Mouse (Mus musculus) cerebellum, adult 18-20 months (tissue): ENCODE results near the gene Vdac1.

Source experiments
- DNase-seq, 2 experiments: peaks; one replicate each; pipeline ENCODE4 v3.0.0; 2021

Gene Vdac1

GRCm38 (mm10) chr11:52360471-52361277 lies at the start of gene Vdac1:
TSS of gene Vdac1 (plus strand) at chr11:52360860.
- DNase-seq = peak; percentile 89 to 92

- no peak for DNase-seq
Observed at GRCm38 (mm10) chr11:52314102-52314793, 46.4 kb upstream of the Vdac1 start.

DNA sequence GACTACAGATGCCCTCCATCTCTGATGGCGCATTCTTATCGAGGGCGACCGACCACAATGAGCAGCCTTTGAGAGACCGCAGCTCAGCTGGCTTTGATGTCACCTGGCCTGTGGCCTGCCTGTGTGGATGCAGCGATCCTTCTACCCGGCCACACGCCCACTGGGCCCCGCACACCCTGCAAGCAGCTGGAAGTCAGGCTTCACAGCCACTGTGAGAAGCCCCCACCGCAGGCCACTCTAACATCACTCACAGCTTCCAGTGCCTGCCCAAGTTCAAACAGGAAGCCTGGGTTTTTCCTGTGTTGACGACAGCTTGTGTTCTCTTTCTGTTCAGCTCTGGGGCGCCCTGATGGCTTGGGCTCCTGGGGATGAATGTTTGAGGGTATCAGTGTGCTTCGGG lies 42.2 kb upstream of the Vdac1 start:
- DNase-seq = no peak

GRCm38 (mm10) chr11:52319664-52320063 lies 41.0 kb upstream of the Vdac1 start:
- no peak for DNase-seq

DNA sequence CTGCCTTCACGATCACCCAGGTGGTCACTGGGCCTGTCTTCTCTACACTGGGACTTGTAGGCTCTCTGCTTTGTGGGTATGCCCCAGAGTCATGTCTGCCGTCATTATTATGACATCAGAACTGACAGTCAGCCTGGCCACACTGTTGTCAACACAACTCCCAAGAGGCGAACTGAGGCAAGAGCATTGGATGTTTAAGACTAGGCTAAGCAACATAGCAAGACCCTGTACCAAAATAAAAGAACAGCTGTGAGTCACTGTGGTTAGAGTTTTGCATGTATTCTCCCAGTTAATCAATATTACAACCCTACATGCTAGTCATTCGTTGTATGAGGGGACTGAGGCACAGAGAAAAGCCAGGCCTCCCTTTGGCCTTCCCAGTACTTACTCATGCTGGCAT lies 40.1 kb upstream of the Vdac1 start:
- DNase-seq = no peak

DNA sequence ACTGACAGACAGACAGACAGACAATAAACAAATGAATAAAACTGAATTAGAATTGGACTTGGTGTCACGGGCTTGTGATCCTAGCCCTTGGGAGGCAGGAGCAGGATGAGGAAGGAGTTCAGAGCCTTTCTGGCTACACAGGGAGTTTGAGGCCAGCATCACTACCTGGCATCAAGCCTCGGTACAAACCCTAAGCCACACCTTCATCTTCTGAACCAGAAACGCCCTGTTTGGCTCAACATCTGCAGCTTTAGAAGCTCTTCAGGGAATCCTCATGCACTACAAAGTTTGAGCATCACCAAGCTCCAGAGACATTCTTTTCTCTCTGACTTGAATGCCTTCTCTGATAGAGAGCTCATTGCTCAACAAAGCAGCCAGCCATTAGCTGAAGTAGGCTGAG lies 39.1 kb upstream of the Vdac1 start:
- no peak for DNase-seq

DNA sequence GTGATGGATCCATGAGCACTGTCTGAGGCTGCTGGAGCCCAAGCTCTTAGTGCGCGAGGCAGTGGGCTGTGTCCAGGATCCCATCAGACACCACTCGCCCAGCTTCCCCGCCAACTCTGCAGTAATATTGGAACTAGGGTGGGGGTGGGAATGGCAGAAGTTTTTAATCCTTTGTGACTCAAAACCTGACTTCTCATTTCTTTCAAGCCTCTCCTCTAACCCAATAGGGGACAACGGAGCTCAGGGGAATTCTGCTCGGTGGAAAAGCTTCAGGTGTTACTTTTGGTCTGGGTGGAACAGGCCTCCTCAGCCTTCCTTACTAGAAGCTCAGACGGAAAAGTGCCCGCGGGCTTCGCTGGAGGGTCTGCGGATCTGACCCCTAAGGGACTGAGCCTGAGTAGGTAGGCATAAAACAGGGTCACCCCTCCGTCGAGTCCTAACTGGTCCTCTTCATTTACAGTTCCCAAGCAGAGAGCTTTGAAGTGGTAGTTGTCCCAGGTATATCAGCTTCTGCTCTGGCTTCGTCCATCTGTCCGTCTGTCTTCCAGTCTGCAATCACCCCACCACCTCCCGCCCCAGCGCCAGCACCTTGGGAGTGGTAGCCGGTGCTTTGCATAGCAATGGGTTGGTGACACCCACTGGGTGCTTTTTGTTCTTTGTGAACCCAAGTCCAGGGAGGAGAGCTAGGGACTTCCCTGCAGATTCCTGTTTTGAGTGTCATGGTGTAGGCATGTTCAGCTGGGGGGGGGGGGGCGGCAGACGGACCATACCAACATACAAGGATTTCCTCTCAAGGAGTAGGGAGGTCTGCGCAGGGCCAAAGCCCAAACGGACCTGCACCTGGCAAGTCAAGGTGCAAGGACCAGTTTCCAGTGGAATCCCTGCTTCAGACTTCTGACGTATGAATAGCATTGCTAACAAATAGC lies 36.0 kb upstream of the Vdac1 start:
- DNase-seq = no peak

GRCm38 (mm10) chr11:52327313-52327712 lies 33.3 kb upstream of the Vdac1 start:
- DNase-seq = no peak

- DNase-seq = peak; percentile 44 to 70
Observed at GRCm38 (mm10) chr11:52332421-52333118, 28.1 kb upstream of the Vdac1 start.

DNA sequence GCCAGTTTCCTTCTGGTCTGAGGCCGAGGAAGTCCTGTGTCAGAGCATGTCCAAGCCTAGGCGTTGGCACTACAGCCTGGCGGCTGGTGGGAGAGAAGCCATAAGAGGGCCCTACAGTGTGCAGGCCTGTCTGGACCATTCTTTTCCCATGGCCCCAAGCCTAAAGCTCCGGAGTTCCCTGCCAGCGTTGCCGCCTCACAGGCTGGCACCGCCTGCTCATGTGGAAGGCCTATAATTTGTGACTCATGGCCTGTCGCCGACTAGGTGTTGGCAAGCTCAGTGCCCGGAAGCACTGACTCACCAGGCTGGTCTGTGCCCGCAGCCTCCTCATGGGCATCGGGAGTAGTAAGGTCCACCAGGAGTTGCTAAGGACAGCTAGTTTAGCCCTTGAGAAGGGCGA lies 27.0 kb upstream of the Vdac1 start:
- peak; percentile 88 to 90 for DNase-seq

DNA sequence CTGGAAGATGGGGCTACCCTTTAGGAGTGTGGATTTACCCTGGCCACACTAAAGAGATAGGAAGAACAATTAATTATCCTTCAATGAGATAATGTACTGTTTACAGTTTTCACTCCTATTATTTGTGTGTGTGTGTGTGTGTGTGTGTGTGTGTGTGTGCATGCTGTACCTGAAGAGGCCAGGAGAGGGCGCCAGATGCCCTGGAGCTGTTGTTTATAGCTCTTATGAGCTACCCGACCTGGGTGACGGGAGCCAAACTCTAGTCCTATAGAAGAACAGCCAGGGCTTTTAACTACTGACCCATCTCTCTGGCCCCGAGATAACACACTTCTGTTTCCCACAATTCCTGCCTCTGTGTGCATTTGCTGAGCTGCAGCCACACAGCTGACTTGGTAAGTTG lies 25.4 kb upstream of the Vdac1 start:
- DNase-seq = no peak

DNA sequence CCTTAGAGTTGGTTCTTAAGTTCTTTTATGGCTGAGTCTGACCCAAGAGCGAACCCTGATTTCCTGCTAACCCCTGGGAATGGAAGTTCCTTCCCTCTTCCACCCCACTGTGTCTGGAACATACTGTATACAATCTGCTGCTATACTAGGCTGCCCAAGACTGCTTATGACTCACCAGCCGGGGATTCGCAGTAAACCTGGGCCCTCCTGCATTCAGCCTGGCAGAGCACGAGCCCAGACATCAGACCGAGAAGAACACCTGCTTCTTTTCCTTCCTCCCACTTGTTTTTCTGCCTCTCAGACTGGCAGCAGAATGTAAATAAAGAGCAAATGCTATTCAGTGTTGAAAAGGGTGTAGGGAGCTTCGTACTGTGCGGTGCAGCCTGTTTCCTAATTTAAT lies 24.7 kb upstream of the Vdac1 start:
- DNase-seq = peak; percentile 55 to 65

DNA sequence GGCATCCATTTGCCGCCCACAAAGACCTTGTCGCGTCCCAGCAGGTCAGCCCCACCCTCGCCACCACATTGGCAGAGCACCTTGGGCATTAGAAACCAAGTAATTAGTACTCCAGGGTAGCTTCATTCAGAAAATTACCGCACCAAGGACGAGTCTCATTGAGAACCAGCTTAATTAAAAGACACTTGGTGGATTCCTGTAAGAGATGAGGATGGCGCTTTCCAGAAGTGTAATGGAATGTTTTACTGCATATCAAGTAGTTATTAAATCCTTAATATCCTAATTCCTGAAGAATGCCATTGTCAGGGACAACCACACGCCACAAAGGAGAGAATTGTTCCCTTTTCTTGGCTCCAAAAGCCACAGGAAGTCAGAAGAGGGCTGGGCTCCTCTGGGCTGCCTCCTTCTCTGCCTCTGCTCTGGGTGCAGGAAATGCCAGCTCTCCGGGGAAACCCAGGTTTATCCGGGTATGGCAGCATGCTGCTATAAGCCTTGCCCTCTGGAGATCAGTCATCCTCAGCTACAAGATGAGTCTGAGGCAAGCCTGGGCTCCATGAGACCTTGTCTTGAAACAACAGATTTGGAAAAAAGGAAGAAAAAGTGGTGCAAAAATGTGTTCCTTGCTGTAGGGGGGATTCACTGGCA lies 22.9 kb upstream of the Vdac1 start:
- DNase-seq = no peak

DNA sequence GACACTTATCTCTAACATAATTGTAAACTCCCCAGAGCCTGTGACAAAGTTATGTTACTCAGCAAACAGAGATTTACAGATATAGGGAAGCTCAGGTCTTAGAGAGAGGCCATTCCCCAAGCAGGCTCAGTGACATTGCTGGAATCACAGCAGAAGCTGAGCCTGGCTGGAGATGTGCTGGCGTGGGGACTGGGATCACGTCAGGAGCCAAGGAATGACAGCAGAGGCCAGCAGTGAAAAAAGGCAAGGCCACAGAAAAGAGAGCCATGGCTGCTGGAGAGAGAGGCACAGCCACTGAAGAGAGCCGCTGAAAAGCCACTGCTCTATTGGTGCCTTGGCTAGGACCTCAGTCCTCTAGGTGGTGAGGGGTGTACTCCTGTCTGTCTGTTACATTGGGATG lies 22.3 kb upstream of the Vdac1 start:
- no peak for DNase-seq

DNA sequence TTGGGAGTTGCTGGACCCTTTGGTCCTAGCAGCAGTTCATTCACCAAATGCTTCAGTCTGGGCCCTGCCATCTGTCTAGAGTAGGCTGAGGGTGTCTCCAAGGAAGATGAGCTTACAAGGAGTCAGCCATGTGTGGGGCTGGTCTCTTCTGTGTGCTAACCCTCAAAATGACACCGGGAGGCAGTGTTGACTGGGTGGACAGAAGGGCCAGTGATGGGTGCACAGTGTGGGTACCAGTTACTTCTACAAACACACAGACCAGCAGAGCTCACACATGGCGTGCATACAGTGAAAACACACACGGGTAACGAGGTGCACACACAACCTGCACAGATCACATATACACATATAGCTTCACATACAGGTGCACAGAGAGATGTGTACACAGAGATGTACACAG lies 21.6 kb upstream of the Vdac1 start:
- no peak for DNase-seq

DNA sequence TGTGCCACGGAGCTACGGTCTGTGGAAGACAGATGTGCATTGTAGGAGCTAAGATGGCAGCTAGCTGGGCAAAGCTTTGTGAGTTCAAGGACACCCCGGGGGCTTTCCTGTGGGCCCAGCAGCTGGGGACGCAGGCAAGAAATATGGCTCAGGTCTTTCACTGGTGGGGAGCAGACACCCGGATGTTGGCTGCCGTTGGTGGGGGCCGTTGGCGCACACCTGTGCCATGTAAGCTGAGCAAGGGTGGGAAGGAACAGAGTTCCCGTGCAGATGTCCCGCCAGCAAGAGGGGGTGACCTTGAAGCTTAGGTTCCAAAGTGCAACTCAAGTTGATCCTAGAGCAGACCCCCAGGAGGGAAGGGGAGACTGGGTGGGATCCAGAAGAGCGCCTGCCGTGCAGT lies 21.1 kb upstream of the Vdac1 start:
- no peak for DNase-seq

- no peak for DNase-seq
Observed at GRCm38 (mm10) chr11:52340123-52340864, 20.4 kb upstream of the Vdac1 start.

GRCm38 (mm10) chr11:52341001-52341400 lies 19.7 kb upstream of the Vdac1 start:
- DNase-seq = no peak

DNA sequence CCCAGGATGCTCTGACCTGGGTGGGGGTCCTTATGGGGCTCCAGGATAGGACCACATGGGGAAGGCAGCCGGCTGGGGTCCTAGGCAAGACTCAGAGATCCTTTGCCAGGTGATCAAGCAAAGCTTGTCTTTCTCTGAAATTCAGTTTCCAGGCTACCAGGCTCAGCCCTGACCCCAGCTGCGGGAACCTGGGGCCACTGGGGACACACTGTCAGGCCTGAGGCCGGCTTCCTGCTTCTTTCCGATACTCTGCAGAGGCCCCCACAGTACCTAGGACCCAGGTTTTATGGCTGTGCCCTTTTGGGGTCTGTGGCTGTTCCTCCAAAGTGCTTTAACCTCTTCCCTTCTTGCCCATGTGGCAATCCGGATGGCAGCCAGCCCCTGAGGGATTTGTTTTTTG lies 19.2 kb upstream of the Vdac1 start:
- no peak for DNase-seq

- DNase-seq = no peak
Observed at GRCm38 (mm10) chr11:52342296-52342695, 18.4 kb upstream of the Vdac1 start.

DNA sequence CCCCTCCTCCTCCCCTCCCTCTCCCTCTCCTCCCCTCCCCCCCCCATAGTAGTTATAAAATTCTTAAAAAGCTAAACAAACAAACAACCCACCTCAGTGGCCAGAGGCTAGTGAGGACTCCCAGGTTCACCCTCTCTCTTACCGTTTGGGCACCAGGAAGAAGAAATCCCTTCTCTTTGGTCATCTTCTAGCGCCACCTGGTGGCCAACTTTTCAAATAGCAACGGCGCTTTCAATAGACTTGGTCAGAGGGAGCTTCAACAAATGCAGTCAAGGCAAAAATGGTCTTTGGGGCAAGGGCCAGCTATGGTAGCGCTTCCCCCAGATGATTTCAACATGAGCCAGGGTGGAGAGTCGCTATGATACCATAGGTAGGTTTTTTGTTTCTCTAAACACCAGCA lies 17.5 kb upstream of the Vdac1 start:
- peak; percentile 84 to 87 for DNase-seq
